Mouse (Mus musculus): ENCODE measurements at regions not wholly inside any gene's neighbourhood (a gene's known extent, or its start where the extent isn't known, plus 50 kb on each side); places are given as distances from the start of the nearest gene placed in this dataset.

DNA sequence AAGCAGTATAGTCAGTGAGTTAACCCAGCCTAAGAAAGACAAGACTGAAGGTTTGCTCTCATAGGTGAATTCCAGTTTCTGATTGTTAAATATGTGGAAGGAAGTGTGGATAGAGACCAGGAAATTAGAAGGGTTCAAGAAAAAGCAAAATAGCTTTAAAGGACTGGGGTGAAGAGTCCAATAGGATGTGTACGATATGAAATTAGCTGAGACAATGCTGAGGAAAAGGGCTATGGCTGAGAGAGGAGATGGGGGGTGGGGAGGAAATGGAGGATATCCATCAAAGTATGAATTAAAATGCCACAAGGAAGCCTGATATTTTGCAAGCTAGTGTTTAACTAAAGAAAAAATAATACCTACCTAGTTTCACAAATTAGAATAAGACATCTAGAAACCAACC is 124.9 kb downstream of the Fam198b start:
- Histone ChIP-seq H3K9me3 (ENCODE audit: control insufficient read depth, low read depth, low read length) (no peaks in the 10 kb centered on the region), H3K27ac (ENCODE audit: low read length) (no peak overlapping the region), H3K4me3 (ENCODE audit: low read depth, low read length) (no peak overlapping the region), H3K27me3 (ENCODE audit: control insufficient read depth, insufficient read depth, low read length) (no peaks in the 10 kb centered on the region), H3K4me1 (ENCODE audit: control insufficient read depth, insufficient read depth, low read length) (0 out of 2 replicates have a peak, but pooled peaks cover 2% of the 10 kb centered on the region), H3K9ac (replicated peaks; ENCODE audit: low read depth, low read length) (no peak overlapping the region), H3K4me2 (replicated peaks; ENCODE audit: low read depth, low read length) (no peak overlapping the region), H3K36me3 (ENCODE audit: control insufficient read depth, insufficient read depth, low read length) (no peaks in the 10 kb centered on the region)
- no peak for ATAC-seq (ENCODE audit: insufficient number of reproducible peaks, insufficient read depth, low FRiP score, low read depth)
- WGBS = 79% methylated on average over 1 of the region's 1 CpGs

- WGBS = 85% methylated on average over 1 of the region's 1 CpGs
- Histone ChIP-seq H3K4me1 (ENCODE audit: control insufficient read depth, insufficient read depth, low read length) (no peaks in the 10 kb centered on the region), H3K27me3 (ENCODE audit: control insufficient read depth, insufficient read depth, low read length) (no peaks in the 10 kb centered on the region), H3K4me3 (ENCODE audit: low read depth, low read length) (no peak overlapping the region), H3K4me2 (replicated peaks; ENCODE audit: low read depth, low read length) (no peak overlapping the region), H3K9me3 (ENCODE audit: control insufficient read depth, low read depth, low read length) (no peaks in the 10 kb centered on the region), H3K36me3 (ENCODE audit: control insufficient read depth, insufficient read depth, low read length) (no peaks in the 10 kb centered on the region), H3K9ac (replicated peaks; ENCODE audit: low read depth, low read length) (no peak overlapping the region), H3K27ac (ENCODE audit: low read length) (no peak overlapping the region)
- no peak for ATAC-seq (ENCODE audit: insufficient number of reproducible peaks, insufficient read depth, low FRiP score, low read depth)
These were observed 141.5 kb downstream of the Fam198b start for GRCm38 (mm10) chr3:80025795-80026194.

DNA sequence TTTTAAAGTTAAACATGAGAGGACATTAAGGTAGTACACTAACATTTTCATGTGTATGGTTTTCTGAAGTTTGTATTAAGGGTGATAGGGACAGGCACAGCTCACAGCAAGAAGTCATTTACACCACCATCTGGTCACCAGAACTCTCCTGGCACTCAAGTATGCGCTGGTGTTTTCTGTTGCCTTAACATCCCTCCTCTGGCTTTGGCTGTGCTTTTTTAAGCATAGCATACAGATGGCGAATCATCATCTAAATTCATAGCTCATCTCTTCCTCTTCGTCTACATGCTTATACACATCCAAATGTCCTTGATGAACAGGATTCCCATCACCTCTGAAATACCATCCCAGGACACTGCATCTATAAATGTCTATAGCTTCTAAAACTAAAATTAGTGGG is 148.7 kb downstream of the Fam198b start:
- ATAC-seq (ENCODE audit: insufficient number of reproducible peaks, insufficient read depth, low FRiP score, low read depth) = no peak
- Histone ChIP-seq H3K4me1 (ENCODE audit: control insufficient read depth, insufficient read depth, low read length) (no peaks in the 10 kb centered on the region), H3K36me3 (ENCODE audit: control insufficient read depth, insufficient read depth, low read length) (no peaks in the 10 kb centered on the region), H3K9me3 (ENCODE audit: control insufficient read depth, low read depth, low read length) (no peaks in the 10 kb centered on the region), H3K27me3 (ENCODE audit: control insufficient read depth, insufficient read depth, low read length) (no peaks in the 10 kb centered on the region), H3K9ac (replicated peaks; ENCODE audit: low read depth, low read length) (no peak overlapping the region), H3K4me3 (ENCODE audit: low read depth, low read length) (no peak overlapping the region), H3K4me2 (replicated peaks; ENCODE audit: low read depth, low read length) (no peak overlapping the region), H3K27ac (ENCODE audit: low read length) (no peak overlapping the region)
- WGBS = 84% methylated on average over 3 of the region's 3 CpGs

- H3K4me1 ChIP-seq (ENCODE audit: control insufficient read depth, insufficient read depth, low read length) = no peaks in the 10 kb centered on the region
- H3K4me3 ChIP-seq (ENCODE audit: low read depth, low read length) = no peak overlapping the region
- no peak overlapping the region for H3K27ac ChIP-seq (ENCODE audit: low read length)
- no peak for ATAC-seq (ENCODE audit: insufficient number of reproducible peaks, insufficient read depth, low FRiP score, low read depth)
- WGBS = 75% methylated on average over 11 of the region's 11 CpGs
- H3K9me3 ChIP-seq (ENCODE audit: control insufficient read depth, low read depth, low read length) = no peaks in the 10 kb centered on the region
- no peak overlapping the region for H3K9ac ChIP-seq (replicated peaks; ENCODE audit: low read depth, low read length)
- H3K36me3 ChIP-seq (ENCODE audit: control insufficient read depth, insufficient read depth, low read length) = no peaks in the 10 kb centered on the region
- H3K27me3 ChIP-seq (ENCODE audit: control insufficient read depth, insufficient read depth, low read length) = no peaks in the 10 kb centered on the region
- H3K4me2 ChIP-seq (replicated peaks; ENCODE audit: low read depth, low read length) = no peak overlapping the region
These were observed 154.3 kb downstream of the Fam198b start for GRCm38 (mm10) chr3:80038553-80039129.

DNA sequence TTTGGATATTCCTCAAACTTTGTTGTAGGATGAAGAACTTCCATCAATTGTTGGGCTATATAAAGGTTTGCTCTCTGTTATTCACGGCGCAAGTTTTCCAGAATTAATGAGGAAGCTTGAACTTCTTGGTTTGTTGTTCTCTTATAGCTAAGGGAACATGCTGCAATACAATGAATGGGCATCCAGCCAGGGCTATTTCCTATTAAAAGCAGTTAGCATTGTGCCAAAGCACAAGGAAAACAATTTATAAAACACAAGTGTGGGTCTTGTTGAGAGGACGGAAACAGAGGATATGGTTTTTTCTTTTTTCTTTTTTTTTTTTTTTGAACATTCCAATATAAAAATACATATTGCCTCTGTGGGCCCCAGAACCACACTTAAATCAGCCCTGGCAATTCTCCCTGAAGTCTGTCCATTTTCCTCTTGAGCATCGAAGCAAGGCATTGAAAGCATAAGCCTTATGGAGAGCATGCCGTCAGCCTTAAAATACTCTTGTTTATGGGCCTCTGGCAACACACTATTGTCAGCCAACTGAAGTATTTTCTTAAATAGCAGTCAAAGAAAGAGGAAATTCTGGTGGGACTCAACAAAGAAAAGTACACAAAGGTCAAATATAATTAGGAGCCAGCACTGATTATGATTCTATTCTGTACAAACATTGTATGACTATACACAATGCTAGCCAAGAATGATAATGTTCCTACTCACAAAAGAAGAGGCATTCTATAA is 158.6 kb downstream of the Fam198b start:
- Histone ChIP-seq H3K36me3 (ENCODE audit: control insufficient read depth, insufficient read depth, low read length) (no peaks in the 10 kb centered on the region), H3K4me1 (ENCODE audit: control insufficient read depth, insufficient read depth, low read length) (no peaks in the 10 kb centered on the region), H3K27ac (ENCODE audit: low read length) (no peak overlapping the region), H3K4me3 (ENCODE audit: low read depth, low read length) (no peak overlapping the region), H3K4me2 (replicated peaks; ENCODE audit: low read depth, low read length) (no peak overlapping the region), H3K9me3 (ENCODE audit: control insufficient read depth, low read depth, low read length) (no peaks in the 10 kb centered on the region), H3K9ac (replicated peaks; ENCODE audit: low read depth, low read length) (no peak overlapping the region), H3K27me3 (ENCODE audit: control insufficient read depth, insufficient read depth, low read length) (no peaks in the 10 kb centered on the region)
- no peak for ATAC-seq (ENCODE audit: insufficient number of reproducible peaks, insufficient read depth, low FRiP score, low read depth)
- 87% methylated on average over 5 of the region's 5 CpGs for WGBS

- H3K4me2 ChIP-seq (replicated peaks; ENCODE audit: low read depth, low read length) = no peak overlapping the region
- ATAC-seq (ENCODE audit: insufficient number of reproducible peaks, insufficient read depth, low FRiP score, low read depth) = no peak
- H3K9me3 ChIP-seq (ENCODE audit: control insufficient read depth, low read depth, low read length) = no peaks in the 10 kb centered on the region
- WGBS = 87% methylated on average over 5 of the region's 5 CpGs
- H3K4me3 ChIP-seq (ENCODE audit: low read depth, low read length) = no peak overlapping the region
- H3K36me3 ChIP-seq (ENCODE audit: control insufficient read depth, insufficient read depth, low read length) = no peaks in the 10 kb centered on the region
- H3K9ac ChIP-seq (replicated peaks; ENCODE audit: low read depth, low read length) = no peak overlapping the region
- 0 out of 2 replicates have a peak, but pooled peaks cover 3% of the 10 kb centered on the region for H3K4me1 ChIP-seq (ENCODE audit: control insufficient read depth, insufficient read depth, low read length)
- no peaks in the 10 kb centered on the region for H3K27me3 ChIP-seq (ENCODE audit: control insufficient read depth, insufficient read depth, low read length)
- H3K27ac ChIP-seq (ENCODE audit: low read length) = no peak overlapping the region
These were observed 165.3 kb downstream of the Fam198b start for GRCm38 (mm10) chr3:80049495-80050225.

- Histone ChIP-seq H3K4me1 (ENCODE audit: control insufficient read depth, insufficient read depth, low read length) (0 out of 2 replicates have a peak, but pooled peaks cover 3% of the 10 kb centered on the region), H3K27me3 (ENCODE audit: control insufficient read depth, insufficient read depth, low read length) (no peaks in the 10 kb centered on the region), H3K4me3 (ENCODE audit: low read depth, low read length) (no peak overlapping the region), H3K9ac (replicated peaks; ENCODE audit: low read depth, low read length) (no peak overlapping the region), H3K36me3 (ENCODE audit: control insufficient read depth, insufficient read depth, low read length) (no peaks in the 10 kb centered on the region), H3K9me3 (ENCODE audit: control insufficient read depth, low read depth, low read length) (no peaks in the 10 kb centered on the region), H3K27ac (ENCODE audit: low read length) (no peak overlapping the region), H3K4me2 (replicated peaks; ENCODE audit: low read depth, low read length) (no peak overlapping the region)
- no peak for ATAC-seq (ENCODE audit: insufficient number of reproducible peaks, insufficient read depth, low FRiP score, low read depth)
- 82% methylated on average over 4 of the region's 4 CpGs for WGBS
These were observed 166.6 kb downstream of the Fam198b start for GRCm38 (mm10) chr3:80050920-80051319.

DNA sequence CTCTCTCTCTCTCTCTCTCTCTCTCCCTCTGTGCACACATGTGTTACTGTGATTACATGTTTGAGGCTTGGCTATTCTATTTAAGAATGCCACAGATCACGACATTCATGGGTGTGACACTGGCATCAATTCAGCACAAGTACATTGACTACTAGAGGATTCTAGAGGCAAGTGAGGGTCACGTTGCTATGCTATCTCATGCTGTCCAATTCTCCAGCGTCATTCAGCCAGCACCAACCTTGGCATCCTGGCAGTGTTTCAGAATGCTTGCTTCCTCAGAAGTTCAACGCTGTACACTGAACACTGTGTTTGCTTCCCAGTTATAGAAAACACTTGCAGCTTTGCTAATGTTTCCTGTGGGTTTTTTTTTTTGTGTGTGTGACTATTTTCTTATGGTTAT is 167.6 kb downstream of the Fam198b start:
- 66% methylated on average over 4 of the region's 4 CpGs for WGBS
- no peak overlapping the region for H3K9ac ChIP-seq (replicated peaks; ENCODE audit: low read depth, low read length)
- 0 out of 2 replicates have a peak, but pooled peaks cover 4% of the 10 kb centered on the region for H3K4me1 ChIP-seq (ENCODE audit: control insufficient read depth, insufficient read depth, low read length)
- no peaks in the 10 kb centered on the region for H3K27me3 ChIP-seq (ENCODE audit: control insufficient read depth, insufficient read depth, low read length)
- H3K4me3 ChIP-seq (ENCODE audit: low read depth, low read length) = no peak overlapping the region
- H3K9me3 ChIP-seq (ENCODE audit: control insufficient read depth, low read depth, low read length) = no peaks in the 10 kb centered on the region
- H3K27ac ChIP-seq (ENCODE audit: low read length) = no peak overlapping the region
- no peaks in the 10 kb centered on the region for H3K36me3 ChIP-seq (ENCODE audit: control insufficient read depth, insufficient read depth, low read length)
- no peak for ATAC-seq (ENCODE audit: insufficient number of reproducible peaks, insufficient read depth, low FRiP score, low read depth)
- H3K4me2 ChIP-seq (replicated peaks; ENCODE audit: low read depth, low read length) = no peak overlapping the region

Data from stomach, embryonic 14.5 days (tissue).